Mouse (Mus musculus) hindbrain, embryonic 12.5 days (tissue): Measurements from ENCODE around the gene Nepro. TPM values are rescaled to one million over a fixed set of nuclear protein-coding genes. Genes with fewer than 3 reads are reported as not detected.
A peak's percentile ranks its signal among the peaks of the same experiment; 100 is the strongest.

ENCODE experiments used
- ATAC-seq: fragments of 200-750 bp; cut with Nextera tagmentation; 2 replicates; pipeline ENCODE4 v1.8.0; 2017; ENCODE audit warnings: moderate TSS enrichment; ENCODE audit not compliant: low FRiP score
- H3K27ac ChIP-seq: fragments of 300-500 bp; sonication (generic); 2 replicates; pipeline ENCODE4 v1.5.1; 2016; ENCODE audit warnings: mild to moderate bottlenecking
- H3K27me3 ChIP-seq: fragments of 300-500 bp; sonication (generic); 2 replicates; pipeline ENCODE4 v1.6.1; 2016; ENCODE audit warnings: mild to moderate bottlenecking
- H3K36me3 ChIP-seq: fragments of 300-500 bp; sonication (generic); 2 replicates; pipeline ENCODE4 v1.6.1; 2016; ENCODE audit warnings: mild to moderate bottlenecking
- H3K4me1 ChIP-seq: fragments of 300-500 bp; sonication (generic); 2 replicates; pipeline ENCODE4 v1.6.1; 2016
- H3K4me2 ChIP-seq: fragments of 300-500 bp; sonication (generic); replicated peaks from 2 replicates; pipeline ENCODE4 v1.6.1; 2016; ENCODE audit warnings: mild to moderate bottlenecking
- H3K4me3 ChIP-seq: fragments of 300-500 bp; sonication (generic); 2 replicates; pipeline ENCODE4 v1.5.1; 2016; ENCODE audit warnings: mild to moderate bottlenecking
- H3K9ac ChIP-seq: fragments of 300-500 bp; sonication (generic); 2 replicates; pipeline ENCODE4 v1.6.1; 2016; ENCODE audit warnings: mild to moderate bottlenecking, moderate library complexity
- H3K9me3 ChIP-seq: fragments of 300-500 bp; sonication (generic); replicated peaks from 2 replicates; pipeline ENCODE4 v1.6.1; 2016; ENCODE audit warnings: mild to moderate bottlenecking
- WGBS: fragments of 180-500 bp; shearing (Covaris S2); methylation state at CpG from one replicate; pipeline ENCODE4 v1.1.7; 2016; 5-methylcytosine and 5-hydroxymethylcytosine counted together
- polyA plus RNA-seq: library from polyadenylated mRNA; unstranded; fragments of >200 nt; fragmentation: Nextera tagmentation; extraction: Ambion mirVana; gene quantifications from 2 replicates; pipeline ENCODE4 v1.2.1, GENCODE M21; 2016

Nepro gene
- polyA plus RNA-seq, 1 experiment from 2014 or later: 9.4 TPM

DNA sequence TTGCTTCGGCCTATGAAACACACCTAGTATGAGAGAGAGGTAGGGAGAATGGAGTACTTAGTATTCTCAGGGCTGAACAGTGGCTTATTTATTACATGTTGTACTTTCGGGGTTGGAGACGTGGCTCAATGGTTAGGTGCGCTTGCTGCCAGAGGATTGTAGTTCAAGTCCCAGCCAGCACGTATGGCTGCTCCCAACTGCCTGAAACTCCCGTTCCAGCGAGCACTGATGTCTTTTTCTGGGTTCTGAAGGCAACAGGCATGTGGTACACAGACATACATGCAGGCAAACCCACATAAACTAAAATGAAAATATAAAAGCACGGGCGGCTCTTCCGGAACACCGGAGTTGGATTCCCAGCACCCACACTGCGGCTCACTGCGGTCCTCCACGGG, 21.4 kb downstream of the Nepro start:
- ATAC-seq: 0 out of 2 replicates have a peak, but pooled peaks have one; percentile 53
- WGBS: 9% methylated on average over 14 of the region's 14 CpGs
- H3K27me3 ChIP-seq: no peaks in the 10 kb centered on the region

DNA sequence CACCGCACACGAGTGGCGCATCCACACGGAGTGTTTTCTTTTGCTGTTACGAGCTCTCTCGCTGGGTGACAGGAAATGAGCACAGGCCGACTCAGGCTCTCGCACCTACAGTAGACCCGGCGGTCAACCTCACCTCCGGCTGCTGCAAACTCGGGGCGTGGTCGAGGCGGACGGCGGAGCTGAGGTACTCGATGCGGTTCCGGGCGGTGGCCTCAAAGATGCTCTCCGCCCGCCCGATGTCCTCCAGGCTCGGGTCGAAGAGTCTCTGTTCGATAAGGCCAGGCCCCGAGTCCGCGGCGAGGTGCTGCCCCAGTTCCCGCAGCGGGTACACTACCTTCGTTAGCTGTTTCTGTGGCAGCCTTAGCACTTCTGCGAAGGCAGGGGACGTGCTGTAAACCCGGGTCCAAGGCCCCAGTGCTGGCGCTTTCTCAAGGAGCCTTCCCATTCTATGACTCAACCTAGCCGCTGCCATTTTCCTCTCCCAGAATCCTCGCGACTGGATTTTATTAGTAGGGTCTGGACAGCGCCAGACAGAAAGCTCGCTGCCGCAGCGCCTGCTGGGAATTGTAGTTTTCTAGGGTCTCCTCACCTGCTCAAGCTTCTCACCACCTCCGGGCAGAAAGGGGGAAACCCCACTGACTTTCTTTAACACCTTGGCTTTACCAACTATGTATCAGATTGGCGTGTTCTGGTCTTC, 21.9 kb downstream of the Nepro start, which contains the start of gene Gtpbp8:
Gene Gtpbp8, minus strand, starts transcription at position 498 of the 697 bp plus-strand sequence.
- peak; percentile 96 for ATAC-seq

More for the DNA sequence above, 21.4 kb downstream of the Nepro start:
- H3K4me2 ChIP-seq: peak overlapping the region; percentile 78
- H3K9ac ChIP-seq: peak overlapping the region; percentile 88
- H3K27ac ChIP-seq: peak overlapping the region; percentile 96
- H3K4me1 ChIP-seq: peaks cover 12% of the 10 kb centered on the region
- no peaks in the 10 kb centered on the region for H3K9me3 ChIP-seq
- H3K4me3 ChIP-seq: peak overlapping the region; percentile 86
- peaks cover 9% of the 10 kb centered on the region for H3K36me3 ChIP-seq

DNA sequence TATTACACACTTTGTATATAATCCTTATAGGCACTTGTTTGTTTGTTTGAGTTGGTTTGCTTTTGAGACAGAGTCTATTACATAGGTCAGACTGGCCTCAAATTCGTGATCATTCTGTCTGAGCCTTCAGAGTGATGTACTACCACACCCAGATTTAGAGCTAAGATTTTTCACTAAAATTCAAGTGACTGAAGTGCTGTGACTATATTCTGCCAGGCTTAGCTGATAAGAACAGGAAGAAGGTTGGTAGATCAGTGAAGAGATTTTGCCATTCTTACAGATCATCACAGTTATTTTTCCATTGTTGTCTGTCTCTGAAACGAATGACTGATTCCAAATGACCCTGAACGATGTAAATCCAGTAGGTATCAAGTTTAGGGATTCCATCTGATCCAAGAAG, 23.9 kb downstream of the Nepro start:
- Histone ChIP-seq H3K27me3 (no peaks in the 10 kb centered on the region), H3K4me1 (peaks cover 12% of the 10 kb centered on the region), H3K4me2 (no peak overlapping the region), H3K9ac (no peak overlapping the region), H3K4me3 (no peak overlapping the region), H3K9me3 (no peaks in the 10 kb centered on the region), H3K27ac (no peak overlapping the region), H3K36me3 (no peaks in the 10 kb centered on the region)
- no peak for ATAC-seq
- 59% methylated on average over 3 of the region's 3 CpGs for WGBS

More for the DNA sequence above, 21.9 kb downstream of the Nepro start, which contains the start of gene Gtpbp8:
- H3K27me3 ChIP-seq: no peaks in the 10 kb centered on the region
- WGBS: under 1% methylated on average over 47 of the region's 47 CpGs
- H3K4me3 ChIP-seq: peak within 1 kb of the TSS; percentile 86
- peak within 1 kb of the TSS; percentile 96 for H3K27ac ChIP-seq
- H3K9me3 ChIP-seq: no peaks in the 10 kb centered on the region
- peak within 1 kb of the TSS; percentile 88 for H3K9ac ChIP-seq
- peaks cover 12% of the 10 kb centered on the region for H3K4me1 ChIP-seq
- peaks cover 9% of the 10 kb centered on the region for H3K36me3 ChIP-seq
- peak within 1 kb of the TSS; percentile 78 for H3K4me2 ChIP-seq

DNA sequence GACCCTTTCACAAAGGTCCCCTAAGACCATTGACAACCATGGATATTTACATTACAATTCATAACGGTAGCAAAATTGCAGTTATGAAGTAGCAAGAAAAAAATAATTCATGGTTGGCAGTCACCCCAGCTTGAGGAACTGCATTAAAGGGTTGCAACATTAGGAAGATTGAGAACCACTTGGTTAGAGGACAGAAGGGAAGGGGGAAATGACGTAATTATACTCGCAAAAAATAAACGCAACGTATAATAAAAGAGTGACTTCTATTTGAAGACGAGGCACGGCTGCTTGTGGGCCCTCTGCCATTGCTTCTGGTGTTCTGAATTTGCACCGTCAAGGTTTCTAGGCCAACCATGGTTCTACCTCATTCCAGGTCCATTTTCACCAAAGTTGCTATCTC, 33.6 kb downstream of the Nepro start:
- no peaks in the 10 kb centered on the region for H3K27me3 ChIP-seq

DNA sequence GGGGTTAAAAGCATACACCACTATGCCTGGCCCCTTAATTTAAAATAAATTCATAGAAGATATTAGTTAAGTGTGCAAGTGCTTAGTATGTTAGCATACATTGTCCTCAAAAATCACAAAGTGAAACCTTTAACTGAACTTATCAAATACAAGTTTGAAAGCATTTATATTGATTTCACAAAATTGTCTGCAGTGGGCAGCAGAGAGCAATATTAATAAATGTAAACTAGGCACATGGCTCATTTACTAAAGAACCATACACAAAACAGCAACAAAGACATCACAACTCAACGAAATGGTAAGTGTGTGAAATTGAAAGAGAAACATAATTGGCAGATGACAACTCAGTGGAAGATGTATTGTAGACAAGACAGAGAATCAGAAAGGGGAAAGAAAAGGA, 37.7 kb downstream of the Nepro start:
- H3K36me3 ChIP-seq: no peaks in the 10 kb centered on the region
- H3K9me3 ChIP-seq: no peaks in the 10 kb centered on the region
- no peak overlapping the region for H3K4me2 ChIP-seq
- H3K27me3 ChIP-seq: no peaks in the 10 kb centered on the region
- ATAC-seq: no peak
- no peak overlapping the region for H3K27ac ChIP-seq
- H3K4me3 ChIP-seq: no peak overlapping the region
- H3K9ac ChIP-seq: no peak overlapping the region
- WGBS: 60% methylated on average over 1 of the region's 1 CpGs
- no peaks in the 10 kb centered on the region for H3K4me1 ChIP-seq

More for the DNA sequence above, 33.6 kb downstream of the Nepro start:
- Histone ChIP-seq H3K9me3 (no peaks in the 10 kb centered on the region), H3K4me3 (no peak overlapping the region), H3K9ac (no peak overlapping the region), H3K36me3 (no peaks in the 10 kb centered on the region), H3K4me2 (no peak overlapping the region), H3K27ac (no peak overlapping the region), H3K4me1 (no peaks in the 10 kb centered on the region)
- WGBS: 91% methylated on average over 8 of the region's 8 CpGs
- ATAC-seq: no peak

DNA sequence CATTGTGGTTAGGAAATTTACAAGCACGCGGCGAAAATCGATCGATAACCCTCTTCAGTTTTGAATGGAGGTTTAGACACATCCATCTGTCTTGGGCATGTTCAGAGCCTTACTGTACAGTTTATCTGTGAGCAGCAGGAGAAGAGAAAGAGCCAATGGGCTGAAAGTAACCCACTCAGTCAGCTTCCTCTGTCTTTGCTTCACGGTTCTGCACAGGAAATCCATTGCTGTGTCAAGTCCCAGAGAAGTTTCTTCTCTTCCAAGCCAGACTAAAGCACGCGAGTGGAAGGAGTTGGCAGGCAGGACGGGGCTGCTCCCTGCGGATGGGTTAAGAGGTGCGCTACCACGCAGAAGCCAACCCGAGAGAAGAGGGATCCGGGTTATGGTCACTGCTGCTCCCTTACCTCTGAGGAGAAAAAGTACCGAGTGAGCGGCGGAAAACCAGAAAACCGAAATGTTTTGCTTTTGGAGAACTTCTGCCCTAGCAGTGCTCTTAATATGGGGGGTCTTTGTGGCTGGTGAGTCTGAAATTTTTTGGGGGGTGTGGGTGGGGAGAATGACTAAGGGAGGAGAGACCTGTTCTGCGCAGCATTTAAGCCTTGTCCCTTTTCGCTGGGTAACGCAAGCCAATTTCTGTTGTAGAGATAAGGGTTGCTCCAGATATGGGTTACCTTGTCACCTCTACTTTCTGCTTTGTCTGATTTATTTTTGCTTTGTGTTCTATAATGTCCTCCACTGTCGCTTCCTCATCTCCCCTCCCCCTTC, 41.6 kb downstream of the Nepro start, which contains the start of gene Cd200r1:
Gene Cd200r1, plus strand, starts transcription at position 182 of the 765 bp plus-strand sequence.
- Histone ChIP-seq H3K4me1 (no peaks in the 10 kb centered on the region), H3K27me3 (no peaks in the 10 kb centered on the region), H3K4me3 (no peak within 1 kb of the TSS), H3K9me3 (no peaks in the 10 kb centered on the region), H3K36me3 (no peaks in the 10 kb centered on the region), H3K9ac (no peak within 1 kb of the TSS), H3K4me2 (no peak within 1 kb of the TSS), H3K27ac (no peak within 1 kb of the TSS)
- 81% methylated on average over 22 of the region's 22 CpGs for WGBS
- no peak for ATAC-seq

DNA sequence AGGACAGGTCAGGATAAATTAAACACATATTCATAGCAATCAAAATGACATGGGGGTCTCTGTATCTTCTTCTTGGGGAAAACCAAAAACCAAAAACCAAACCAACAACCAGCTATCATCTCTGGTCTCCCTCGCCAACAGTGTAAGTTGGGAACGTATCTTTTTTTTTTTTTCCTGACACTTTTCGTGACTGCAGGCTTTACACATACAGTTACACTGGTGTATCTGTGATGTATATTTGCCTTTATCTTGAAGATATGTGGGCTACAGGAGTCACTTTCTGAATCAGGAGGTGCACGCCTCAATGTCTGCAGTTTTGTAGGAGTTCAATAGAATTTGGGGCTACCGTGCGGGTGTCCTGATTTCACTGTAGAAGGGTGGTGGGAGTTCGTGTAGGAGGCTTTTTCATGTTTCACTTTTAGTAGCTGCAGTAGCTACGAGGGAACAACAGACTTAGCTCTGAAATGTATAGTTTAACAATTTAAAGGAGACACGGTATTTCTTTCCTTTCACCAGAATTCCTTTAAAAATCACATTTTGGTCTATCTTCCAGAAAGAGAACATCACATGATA, 42.3 kb downstream of the Nepro start:
- Histone ChIP-seq H3K9ac (no peak overlapping the region), H3K4me2 (no peak overlapping the region), H3K4me3 (no peak overlapping the region), H3K36me3 (no peaks in the 10 kb centered on the region), H3K9me3 (no peaks in the 10 kb centered on the region), H3K27me3 (no peaks in the 10 kb centered on the region), H3K27ac (no peak overlapping the region), H3K4me1 (no peaks in the 10 kb centered on the region)
- WGBS: 88% methylated on average over 9 of the region's 9 CpGs
- ATAC-seq: no peak

DNA sequence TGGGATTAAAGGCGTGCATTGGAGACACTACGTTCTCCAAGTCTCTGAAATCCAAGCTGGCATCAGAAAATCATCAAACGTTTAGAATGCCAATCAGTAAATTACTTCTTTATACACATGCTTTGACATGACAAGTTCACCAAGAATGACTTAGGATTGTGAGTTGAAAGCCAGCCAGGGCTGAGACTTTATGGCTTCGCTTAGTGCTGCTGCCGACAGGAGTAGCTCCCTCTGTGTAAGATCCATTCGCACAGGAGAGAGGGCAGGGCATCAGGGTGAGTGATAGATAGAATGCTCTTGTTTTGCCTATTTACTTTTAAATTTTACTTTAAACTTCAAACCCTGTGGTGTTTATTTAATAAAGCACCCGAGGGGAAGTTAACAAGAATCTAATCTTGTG, 43.4 kb downstream of the Nepro start:
- Histone ChIP-seq H3K4me1 (no peaks in the 10 kb centered on the region), H3K27ac (no peak overlapping the region), H3K36me3 (no peaks in the 10 kb centered on the region), H3K4me3 (no peak overlapping the region), H3K9ac (no peak overlapping the region), H3K27me3 (no peaks in the 10 kb centered on the region), H3K4me2 (no peak overlapping the region), H3K9me3 (no peaks in the 10 kb centered on the region)
- 91% methylated on average over 7 of the region's 7 CpGs for WGBS
- no peak for ATAC-seq

DNA sequence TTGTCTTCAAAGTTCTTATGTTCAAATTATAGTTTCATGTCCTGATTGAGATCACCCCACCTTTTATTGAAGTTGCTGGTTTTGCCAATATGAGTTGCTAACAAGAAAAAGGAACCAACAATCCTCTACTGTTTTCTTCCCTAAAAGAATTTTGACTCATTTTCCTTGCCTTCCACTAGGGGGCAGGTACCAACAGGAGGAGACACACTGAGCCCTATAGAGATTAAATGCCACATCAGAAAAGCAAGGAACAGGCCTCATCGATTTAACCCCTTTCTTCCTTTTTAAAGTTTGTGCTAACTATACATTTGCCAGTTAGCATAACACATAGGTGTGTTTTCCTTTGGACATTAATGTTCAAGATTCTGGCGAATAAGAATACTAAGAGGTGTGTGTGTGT, 43.9 kb downstream of the Nepro start:
- 63% methylated on average over 2 of the region's 2 CpGs for WGBS

DNA sequence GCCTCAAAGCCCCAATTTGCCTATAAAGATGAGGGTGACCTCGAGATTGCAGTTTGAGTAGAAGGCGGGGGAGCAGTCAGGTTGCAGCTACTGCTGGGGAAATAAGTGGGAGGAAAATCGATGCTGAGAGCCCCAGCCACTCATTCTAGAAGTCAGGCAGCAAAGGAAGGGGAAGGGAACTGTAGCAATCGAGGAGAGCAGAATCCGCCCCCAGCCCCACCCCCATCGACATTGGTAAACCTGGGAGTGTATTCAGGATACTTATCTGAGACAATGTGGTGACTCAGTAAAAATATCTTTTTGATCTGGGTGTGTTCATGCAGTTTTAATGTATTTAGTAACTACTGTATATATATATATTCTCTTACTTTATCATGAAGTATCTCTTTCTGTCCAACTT, 48.5 kb downstream of the Nepro start:
- no peak overlapping the region for H3K4me2 ChIP-seq
- H3K9me3 ChIP-seq: no peaks in the 10 kb centered on the region
- H3K9ac ChIP-seq: no peak overlapping the region
- H3K36me3 ChIP-seq: no peaks in the 10 kb centered on the region
- WGBS: 80% methylated on average over 6 of the region's 6 CpGs
- H3K27ac ChIP-seq: no peak overlapping the region
- H3K27me3 ChIP-seq: no peaks in the 10 kb centered on the region
- H3K4me3 ChIP-seq: no peak overlapping the region
- no peak for ATAC-seq
- H3K4me1 ChIP-seq: no peaks in the 10 kb centered on the region

More for the DNA sequence above, 43.9 kb downstream of the Nepro start:
- Histone ChIP-seq H3K27ac (no peak overlapping the region), H3K4me2 (no peak overlapping the region), H3K9ac (no peak overlapping the region), H3K36me3 (no peaks in the 10 kb centered on the region), H3K27me3 (no peaks in the 10 kb centered on the region), H3K9me3 (no peaks in the 10 kb centered on the region), H3K4me1 (no peaks in the 10 kb centered on the region), H3K4me3 (no peak overlapping the region)
- ATAC-seq: no peak

DNA sequence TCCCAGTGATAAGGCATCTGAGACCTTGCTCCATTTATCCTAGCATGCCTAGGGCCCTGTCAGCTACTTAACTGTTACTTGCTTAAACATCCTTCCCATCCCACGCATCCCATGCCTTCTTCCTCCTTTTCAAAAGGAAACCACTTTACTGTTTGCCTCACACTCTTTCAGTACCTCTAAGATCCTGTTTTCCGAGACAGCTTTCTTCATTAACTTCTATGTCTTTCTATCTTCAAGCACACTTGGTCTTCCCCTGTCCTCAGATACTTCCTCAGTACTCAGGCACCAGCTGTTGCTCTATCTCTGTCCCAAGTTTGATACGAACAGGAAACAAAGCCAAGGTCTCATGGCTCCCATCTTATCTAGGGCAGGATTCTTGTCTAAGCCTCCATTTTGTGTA, 49.6 kb downstream of the Nepro start:
- Histone ChIP-seq H3K36me3 (no peaks in the 10 kb centered on the region), H3K9ac (no peak overlapping the region), H3K4me2 (no peak overlapping the region), H3K27me3 (no peaks in the 10 kb centered on the region), H3K4me1 (no peaks in the 10 kb centered on the region), H3K4me3 (no peak overlapping the region), H3K27ac (no peak overlapping the region), H3K9me3 (no peaks in the 10 kb centered on the region)
- no peak for ATAC-seq
- 92% methylated on average over 3 of the region's 3 CpGs for WGBS

DNA sequence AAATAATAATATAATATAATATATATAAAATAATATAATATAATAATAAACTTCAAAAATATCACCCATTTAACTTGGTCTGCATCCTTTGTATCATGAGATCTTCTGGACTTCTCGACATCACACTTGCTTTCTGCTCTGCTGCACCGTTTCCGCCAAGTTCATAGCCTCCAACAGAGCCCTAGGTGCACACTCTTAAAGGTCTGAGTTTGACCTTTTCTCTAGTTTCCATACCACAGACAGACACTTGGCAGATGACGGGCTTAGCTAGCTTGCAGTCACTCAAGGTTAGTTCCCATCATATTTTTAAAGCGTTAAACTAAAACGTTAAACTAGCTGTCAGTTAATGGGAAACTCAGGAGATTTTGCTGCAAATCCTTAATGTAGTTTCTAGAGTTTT, 50.1 kb downstream of the Nepro start:
- Histone ChIP-seq H3K9ac (no peak overlapping the region), H3K27ac (no peak overlapping the region), H3K4me1 (no peaks in the 10 kb centered on the region), H3K4me3 (no peak overlapping the region), H3K27me3 (no peaks in the 10 kb centered on the region), H3K36me3 (no peaks in the 10 kb centered on the region), H3K4me2 (no peak overlapping the region), H3K9me3 (no peaks in the 10 kb centered on the region)
- WGBS: 91% methylated on average over 6 of the region's 6 CpGs
- ATAC-seq: no peak
